Mouse (Mus musculus) hindbrain, embryonic 12.5 days (tissue): ENCODE results near the gene Hnrnph2. TPM values are rescaled to one million over a fixed set of nuclear protein-coding genes. Genes with fewer than 3 reads are reported as not detected.

Experiments used
- ATAC-seq: fragments of 200-750 bp; cut with Nextera tagmentation; 2 replicates; pipeline ENCODE4 v1.8.0; 2017; ENCODE audit warnings: moderate TSS enrichment; ENCODE audit not compliant: low FRiP score
- H3K27ac ChIP-seq: fragments of 300-500 bp; sonication (generic); 2 replicates; pipeline ENCODE4 v1.5.1; 2016; ENCODE audit warnings: mild to moderate bottlenecking
- H3K27me3 ChIP-seq: fragments of 300-500 bp; sonication (generic); 2 replicates; pipeline ENCODE4 v1.6.1; 2016; ENCODE audit warnings: mild to moderate bottlenecking
- H3K36me3 ChIP-seq: fragments of 300-500 bp; sonication (generic); 2 replicates; pipeline ENCODE4 v1.6.1; 2016; ENCODE audit warnings: mild to moderate bottlenecking
- H3K4me1 ChIP-seq: fragments of 300-500 bp; sonication (generic); 2 replicates; pipeline ENCODE4 v1.6.1; 2016
- H3K4me2 ChIP-seq: fragments of 300-500 bp; sonication (generic); replicated peaks from 2 replicates; pipeline ENCODE4 v1.6.1; 2016; ENCODE audit warnings: mild to moderate bottlenecking
- H3K4me3 ChIP-seq: fragments of 300-500 bp; sonication (generic); 2 replicates; pipeline ENCODE4 v1.5.1; 2016; ENCODE audit warnings: mild to moderate bottlenecking
- H3K9ac ChIP-seq: fragments of 300-500 bp; sonication (generic); 2 replicates; pipeline ENCODE4 v1.6.1; 2016; ENCODE audit warnings: mild to moderate bottlenecking, moderate library complexity
- H3K9me3 ChIP-seq: fragments of 300-500 bp; sonication (generic); replicated peaks from 2 replicates; pipeline ENCODE4 v1.6.1; 2016; ENCODE audit warnings: mild to moderate bottlenecking
- WGBS: fragments of 180-500 bp; shearing (Covaris S2); methylation state at CpG from one replicate; pipeline ENCODE4 v1.1.7; 2016; 5-methylcytosine and 5-hydroxymethylcytosine counted together
- polyA plus RNA-seq: library from polyadenylated mRNA; unstranded; fragments of >200 nt; fragmentation: Nextera tagmentation; extraction: Ambion mirVana; gene quantifications from 2 replicates; pipeline ENCODE4 v1.2.1, GENCODE M21; 2016

The Hnrnph2 gene
- polyA plus RNA-seq, 1 experiment from 2014 or later, result 177 TPM

GRCm38 (mm10) chrX:134623350-134623749 lies 22.4 kb downstream of the Hnrnph2 start:
- Histone ChIP-seq H3K9me3 (no peaks in the 10 kb centered on the region), H3K9ac (no peak overlapping the region), H3K4me2 (no peak overlapping the region), H3K4me1 (no peaks in the 10 kb centered on the region), H3K27me3 (peaks cover 5% of the 10 kb centered on the region; the same call in 1 of the 2 replicates), H3K27ac (no peak overlapping the region), H3K36me3 (no peaks in the 10 kb centered on the region), H3K4me3 (no peak overlapping the region)
- no peak for ATAC-seq
- WGBS, result 92% methylated on average over 4 of the region's 4 CpGs

GRCm38 (mm10) chrX:134628200-134628599 lies 27.2 kb downstream of the Hnrnph2 start:
- Histone ChIP-seq H3K4me3 (no peak overlapping the region), H3K9me3 (no peaks in the 10 kb centered on the region), H3K27me3 (no peaks in the 10 kb centered on the region; the same call in 1 of the 2 replicates), H3K27ac (no peak overlapping the region), H3K4me2 (no peak overlapping the region), H3K36me3 (no peaks in the 10 kb centered on the region), H3K4me1 (no peaks in the 10 kb centered on the region), H3K9ac (no peak overlapping the region)
- ATAC-seq, result no peak
- 91% methylated on average over 2 of the region's 2 CpGs for WGBS

GRCm38 (mm10) chrX:134632710-134633109 lies 31.7 kb downstream of the Hnrnph2 start:
- ATAC-seq, result no peak
- H3K4me2 ChIP-seq, result no peak overlapping the region
- no peaks in the 10 kb centered on the region for H3K27me3 ChIP-seq
- no peaks in the 10 kb centered on the region for H3K4me1 ChIP-seq
- 91% methylated on average over 5 of the region's 5 CpGs for WGBS
- H3K9ac ChIP-seq, result no peak overlapping the region
- H3K9me3 ChIP-seq, result no peaks in the 10 kb centered on the region
- H3K27ac ChIP-seq, result no peak overlapping the region
- no peaks in the 10 kb centered on the region for H3K36me3 ChIP-seq
- H3K4me3 ChIP-seq, result no peak overlapping the region

- no peak for ATAC-seq
- no peak overlapping the region for H3K9ac ChIP-seq
- 51% methylated on average over 3 of the region's 3 CpGs for WGBS
These were observed 34.1 kb downstream of the Hnrnph2 start for GRCm38 (mm10) chrX:134635111-134635510.

GRCm38 (mm10) chrX:134635860-134636259 lies 34.9 kb downstream of the Hnrnph2 start:
- no peaks in the 10 kb centered on the region for H3K36me3 ChIP-seq
- H3K4me3 ChIP-seq, result no peak overlapping the region
- H3K4me2 ChIP-seq, result no peak overlapping the region
- H3K27ac ChIP-seq, result no peak overlapping the region
- H3K9ac ChIP-seq, result no peak overlapping the region
- no peaks in the 10 kb centered on the region for H3K9me3 ChIP-seq
- no peaks in the 10 kb centered on the region for H3K27me3 ChIP-seq
- H3K4me1 ChIP-seq, result no peaks in the 10 kb centered on the region
- ATAC-seq, result no peak
- 84% methylated on average over 3 of the region's 3 CpGs for WGBS

More at GRCm38 (mm10) chrX:134635111-134635510, 34.1 kb downstream of the Hnrnph2 start:
- Histone ChIP-seq H3K4me3 (no peak overlapping the region), H3K27ac (no peak overlapping the region), H3K4me1 (no peaks in the 10 kb centered on the region), H3K36me3 (no peaks in the 10 kb centered on the region), H3K9me3 (no peaks in the 10 kb centered on the region), H3K27me3 (no peaks in the 10 kb centered on the region), H3K4me2 (no peak overlapping the region)

GRCm38 (mm10) chrX:134641000-134641760 lies 40.2 kb downstream of the Hnrnph2 start:
- no peak overlapping the region for H3K4me2 ChIP-seq
- ATAC-seq, result no peak
- no peaks in the 10 kb centered on the region for H3K27me3 ChIP-seq
- no peaks in the 10 kb centered on the region for H3K36me3 ChIP-seq
- H3K4me1 ChIP-seq, result no peaks in the 10 kb centered on the region
- no peak overlapping the region for H3K4me3 ChIP-seq
- 74% methylated on average over 10 of the region's 10 CpGs for WGBS
- H3K27ac ChIP-seq, result no peak overlapping the region
- H3K9me3 ChIP-seq, result no peaks in the 10 kb centered on the region
- H3K9ac ChIP-seq, result no peak overlapping the region

GRCm38 (mm10) chrX:134646338-134646737 lies 45.4 kb downstream of the Hnrnph2 start:
- Histone ChIP-seq H3K27ac (no peak overlapping the region), H3K4me3 (no peak overlapping the region), H3K4me1 (no peaks in the 10 kb centered on the region), H3K4me2 (no peak overlapping the region), H3K9me3 (no peaks in the 10 kb centered on the region), H3K36me3 (no peaks in the 10 kb centered on the region), H3K27me3 (no peaks in the 10 kb centered on the region), H3K9ac (no peak overlapping the region)
- ATAC-seq, result no peak
- 92% methylated on average over 1 of the region's 1 CpGs for WGBS

- Histone ChIP-seq H3K4me2 (no peak overlapping the region), H3K27ac (no peak overlapping the region), H3K36me3 (no peaks in the 10 kb centered on the region), H3K27me3 (no peaks in the 10 kb centered on the region), H3K9me3 (no peaks in the 10 kb centered on the region), H3K9ac (no peak overlapping the region), H3K4me1 (no peaks in the 10 kb centered on the region), H3K4me3 (no peak overlapping the region)
- 76% methylated on average over 8 of the region's 8 CpGs for WGBS
- no peak for ATAC-seq
These were observed 46.4 kb downstream of the Hnrnph2 start for GRCm38 (mm10) chrX:134647421-134647820.

GRCm38 (mm10) chrX:134648031-134648692 lies 47.2 kb downstream of the Hnrnph2 start:
- peak; percentile 52; the same call in 1 of the 2 replicates for ATAC-seq
- Histone ChIP-seq H3K4me1 (no peaks in the 10 kb centered on the region), H3K4me2 (peak overlapping the region; percentile 25), H3K27ac (no peak overlapping the region), H3K9ac (no peak overlapping the region), H3K27me3 (no peaks in the 10 kb centered on the region), H3K4me3 (no peak overlapping the region), H3K9me3 (no peaks in the 10 kb centered on the region), H3K36me3 (no peaks in the 10 kb centered on the region)
- 28% methylated on average over 11 of the region's 11 CpGs for WGBS

- 82% methylated on average over 1 of the region's 1 CpGs for WGBS
- H3K27me3 ChIP-seq, result no peaks in the 10 kb centered on the region
- H3K4me1 ChIP-seq, result no peaks in the 10 kb centered on the region
- H3K4me3 ChIP-seq, result no peak overlapping the region
- no peak overlapping the region for H3K27ac ChIP-seq
- H3K9me3 ChIP-seq, result no peaks in the 10 kb centered on the region
- H3K4me2 ChIP-seq, result no peak overlapping the region
- no peak for ATAC-seq
- H3K9ac ChIP-seq, result no peak overlapping the region
- no peaks in the 10 kb centered on the region for H3K36me3 ChIP-seq
These were observed 51.1 kb downstream of the Hnrnph2 start for GRCm38 (mm10) chrX:134652061-134652460.
